Mouse (Mus musculus) myocyte (in vitro differentiated cells): ENCODE results near the gene Scand1. TPM values are rescaled to one million over a fixed set of nuclear protein-coding genes. Genes with fewer than 3 reads are reported as not detected.

Source experiments
- H3K27me3 ChIP-seq: one replicate; pipeline ENCODE4 v1.6.1; 2011; ENCODE audit not compliant: control insufficient read depth, insufficient read depth, insufficient read length
- H3K36me3 ChIP-seq: one replicate; pipeline ENCODE4 v1.6.1; 2011; ENCODE audit not compliant: control insufficient read depth, insufficient read depth
- H3K4me2 ChIP-seq: one replicate; pipeline ENCODE4 v1.6.1; 2011; ENCODE audit warnings: low read depth, control low read depth
- H3K4me3 ChIP-seq: one replicate; pipeline ENCODE4 v1.5.1; 2011; ENCODE audit warnings: mild to moderate bottlenecking, control low read depth, moderate library complexity
- H3K79me2 ChIP-seq: one replicate; pipeline ENCODE4 v1.6.1; 2011; ENCODE audit not compliant: control insufficient read depth, insufficient read depth
- H3ac ChIP-seq: one replicate; pipeline ENCODE4 v1.6.1; 2011; ENCODE audit not compliant: control insufficient read depth, insufficient read length
- CEBPB ChIP-seq: IDR thresholded peaks from 2 replicates; pipeline ENCODE4 v1.6.1; 2011; ENCODE audit warnings: mild to moderate bottlenecking, moderate library complexity; ENCODE audit not compliant: poor library complexity, insufficient read depth, severe bottlenecking
- E2F4 ChIP-seq: IDR thresholded peaks from one replicate; pipeline ENCODE4 v1.6.1; 2011; ENCODE audit warnings: mild to moderate bottlenecking, control low read depth, moderate library complexity; ENCODE audit not compliant: insufficient read depth
- MAX ChIP-seq: IDR thresholded peaks from one replicate; pipeline ENCODE4 v1.6.1; 2011; ENCODE audit warnings: low read depth, mild to moderate bottlenecking, control low read depth
- MYOD1 ChIP-seq, 3 experiments: IDR thresholded peaks; one replicate each; pipeline ENCODE4 v1.6.1; 2011; ENCODE audit warnings: control low read depth in 2 of 3, low read depth in 2 of 3, mild to moderate bottlenecking in 2 of 3, moderate library complexity in 1 of 3; ENCODE audit not compliant: insufficient read length in 2 of 3, control insufficient read depth in 1 of 3
- MYOG ChIP-seq, 3 experiments: IDR thresholded peaks; one replicate each; pipeline ENCODE4 v1.6.1; 2011; ENCODE audit warnings: control low read depth in 2 of 3, low read depth in 2 of 3, mild to moderate bottlenecking in 2 of 3; ENCODE audit not compliant: insufficient read length in 2 of 3, control insufficient read depth in 1 of 3, insufficient read depth in 1 of 3
- POLR2A ChIP-seq: IDR thresholded peaks from one replicate; pipeline ENCODE4 v1.6.1; 2011; ENCODE audit warnings: low read depth, mild to moderate bottlenecking, control low read depth, moderate library complexity; ENCODE audit not compliant: insufficient read length
- POLR2AphosphoS2 ChIP-seq: IDR thresholded peaks from one replicate; pipeline ENCODE4 v1.6.1; 2011; ENCODE audit warnings: low read depth, control low read depth; ENCODE audit not compliant: insufficient read length
- REST ChIP-seq: IDR thresholded peaks from one replicate; pipeline ENCODE4 v1.6.1; 2011; ENCODE audit warnings: mild to moderate bottlenecking, control low read depth, moderate library complexity; ENCODE audit not compliant: insufficient read depth, insufficient read length
- SRF ChIP-seq: IDR thresholded peaks from one replicate; pipeline ENCODE4 v1.6.1; 2011; ENCODE audit warnings: low read depth; ENCODE audit not compliant: control insufficient read depth, insufficient read length
- TCF12 ChIP-seq: IDR thresholded peaks from one replicate; pipeline ENCODE4 v1.6.1; 2011; ENCODE audit warnings: mild to moderate bottlenecking, control low read depth; ENCODE audit not compliant: poor library complexity, insufficient read depth, severe bottlenecking
- TCF3 ChIP-seq: IDR thresholded peaks from one replicate; pipeline ENCODE4 v1.6.1; 2011; ENCODE audit warnings: low read depth, control low read depth; ENCODE audit not compliant: insufficient read length
- USF1 ChIP-seq: IDR thresholded peaks from one replicate; pipeline ENCODE4 v1.6.1; 2011; ENCODE audit warnings: low read depth, mild to moderate bottlenecking, control low read depth, moderate library complexity
- polyA plus RNA-seq: library from polyadenylated mRNA; unstranded; fragments of >200 nt; fragmentation: generic; extraction: Trizol; gene quantifications from one replicate; pipeline ENCODE4 v1.2.1, GENCODE M21; 2012; ENCODE audit warnings: missing spikeins

Gene Scand1
- polyA plus RNA-seq, 1 experiment: 167 TPM

DNA sequence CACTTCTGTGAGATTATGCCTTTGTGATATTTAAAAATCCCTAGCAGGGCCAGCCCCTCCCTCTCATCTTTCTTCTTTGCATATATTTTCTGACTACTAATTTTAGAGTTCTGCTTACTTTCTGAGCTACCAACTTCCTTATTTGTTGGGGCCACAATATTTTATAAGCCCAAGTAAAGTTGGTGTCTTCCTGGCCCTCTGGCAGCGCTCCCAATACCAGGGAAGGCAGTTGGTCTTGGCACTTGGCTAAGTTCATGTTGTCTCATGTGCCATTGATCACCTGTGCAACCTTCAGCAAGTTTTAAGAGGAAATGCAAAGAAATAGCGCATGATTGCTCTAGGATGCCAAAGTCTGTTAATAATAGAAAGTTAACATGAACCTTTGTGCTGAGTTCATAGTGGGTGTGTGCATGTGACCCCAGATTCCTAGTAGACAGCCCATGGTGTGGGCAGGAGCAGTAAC, 16.9 kb downstream of the Scand1 start:
- no peaks in the 10 kb centered on the region for H3K27me3 ChIP-seq
- TF ChIP-seq POLR2A (no peak), MAX (no peak), E2F4 (no peak), TCF12 (no peak), USF1 (no peak), POLR2AphosphoS2 (no peak), MYOG (IDR thresholded peaks at IDR 0.05; ENCODE audit: control insufficient read depth in 1 of 3, insufficient read depth in 1 of 3, insufficient read length in 2 of 3, low read depth in 2 of 3) (no peak), CEBPB (no peak), TCF3 (no peak), SRF (no peak), REST (no peak), MYOD1 (IDR thresholded peaks at IDR 0.05; ENCODE audit: control insufficient read depth in 1 of 3, insufficient read length in 2 of 3, low read depth in 2 of 3) (no peak)
- no peak overlapping the region for H3K4me3 ChIP-seq
- no peak overlapping the region for H3K4me2 ChIP-seq
- peaks cover 14% of the 10 kb centered on the region for H3K36me3 ChIP-seq
- no peaks in the 10 kb centered on the region for H3K79me2 ChIP-seq
- H3ac ChIP-seq: no peak overlapping the region

DNA sequence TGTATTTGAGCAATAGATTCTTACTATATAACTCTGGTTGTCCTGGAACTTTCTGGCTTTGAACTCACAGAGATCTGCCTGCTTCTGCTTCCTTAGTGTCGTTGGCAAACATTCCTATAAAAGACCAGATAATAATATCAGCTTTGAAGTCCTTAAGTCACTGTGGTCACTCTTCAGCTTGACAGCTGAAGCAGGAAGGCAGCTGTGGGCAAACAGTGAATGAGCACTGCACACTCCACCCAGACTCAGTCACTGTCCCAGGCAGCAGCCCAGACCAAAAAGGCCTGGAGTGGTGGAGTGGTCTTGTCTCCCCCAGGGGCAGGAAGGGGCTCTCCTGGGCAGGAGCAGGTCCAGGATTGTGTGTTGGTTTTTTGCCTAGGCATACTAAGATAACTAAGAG, 20.5 kb downstream of the Scand1 start:
- H3K27me3 ChIP-seq: no peaks in the 10 kb centered on the region
- H3K36me3 ChIP-seq: peaks cover 9% of the 10 kb centered on the region
- no peaks in the 10 kb centered on the region for H3K79me2 ChIP-seq
- H3K4me2 ChIP-seq: no peak overlapping the region
- no peak overlapping the region for H3ac ChIP-seq
- no peak overlapping the region for H3K4me3 ChIP-seq
- TF ChIP-seq MYOD1 (IDR thresholded peaks at IDR 0.05; ENCODE audit: control insufficient read depth in 1 of 3, insufficient read length in 2 of 3, low read depth in 2 of 3) (peak; percentile 82 to 88 (median 87)), CEBPB (no peak), MYOG (IDR thresholded peaks at IDR 0.05; ENCODE audit: control insufficient read depth in 1 of 3, insufficient read depth in 1 of 3, insufficient read length in 2 of 3, low read depth in 2 of 3) (peak in 1 of 3 experiments; percentile 57), TCF3 (peak; percentile 20), E2F4 (no peak)

- Histone ChIP-seq H3K36me3 (peaks cover 10% of the 10 kb centered on the region), H3K27me3 (no peaks in the 10 kb centered on the region)
Observed at GRCm38 (mm10) chr2:156289552-156290160, 22.8 kb downstream of the Scand1 start.

GRCm38 (mm10) chr2:156288222-156288621, 24.3 kb downstream of the Scand1 start:
- no peaks in the 10 kb centered on the region for H3K27me3 ChIP-seq
- no peaks in the 10 kb centered on the region for H3K79me2 ChIP-seq
- TF ChIP-seq USF1: no peak
- TF ChIP-seq TCF12: no peak
- TF ChIP-seq TCF3: no peak
- TF ChIP-seq MAX: no peak
- no peak for TF ChIP-seq MYOG (IDR thresholded peaks at IDR 0.05; ENCODE audit: control insufficient read depth in 1 of 3, insufficient read depth in 1 of 3, insufficient read length in 2 of 3, low read depth in 2 of 3)
- no peak for TF ChIP-seq POLR2AphosphoS2
- TF ChIP-seq CEBPB: no peak
- H3K4me2 ChIP-seq: no peak overlapping the region
- peaks cover 11% of the 10 kb centered on the region for H3K36me3 ChIP-seq
- H3ac ChIP-seq: no peak overlapping the region
- no peak overlapping the region for H3K4me3 ChIP-seq

More at GRCm38 (mm10) chr2:156289552-156290160, 22.8 kb downstream of the Scand1 start:
- Histone ChIP-seq H3K79me2 (no peaks in the 10 kb centered on the region), H3K4me2 (no peak overlapping the region), H3K4me3 (no peak overlapping the region), H3ac (no peak overlapping the region)
- TF ChIP-seq CEBPB (no peak), SRF (no peak), MAX (no peak), POLR2A (no peak), TCF12 (no peak), TCF3 (no peak), MYOG (IDR thresholded peaks at IDR 0.05; ENCODE audit: control insufficient read depth in 1 of 3, insufficient read depth in 1 of 3, insufficient read length in 2 of 3, low read depth in 2 of 3) (no peak), REST (no peak), E2F4 (no peak), MYOD1 (IDR thresholded peaks at IDR 0.05; ENCODE audit: control insufficient read depth in 1 of 3, insufficient read length in 2 of 3, low read depth in 2 of 3) (no peak), POLR2AphosphoS2 (no peak)

DNA sequence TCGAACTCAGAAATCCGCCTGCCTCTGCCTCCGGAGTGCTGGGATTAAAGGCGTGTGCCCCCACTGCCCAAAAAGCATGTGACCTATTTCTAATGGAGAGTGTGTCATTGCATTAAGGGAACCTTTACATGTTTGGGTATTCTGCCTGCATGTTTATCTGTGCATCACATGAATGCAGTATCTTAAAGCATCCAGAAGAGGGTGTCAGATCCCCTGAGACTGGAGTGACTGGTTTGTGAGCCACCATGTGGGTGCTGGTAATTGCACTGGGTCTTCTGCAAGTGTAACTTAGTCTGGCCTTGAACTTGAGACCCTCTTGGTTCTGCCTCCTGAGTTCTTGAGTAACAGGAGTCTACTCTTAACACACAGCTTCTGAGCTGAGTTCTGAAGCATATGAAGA, 25.8 kb downstream of the Scand1 start:
- H3K79me2 ChIP-seq: no peaks in the 10 kb centered on the region
- peaks cover 11% of the 10 kb centered on the region for H3K36me3 ChIP-seq
- no peak overlapping the region for H3ac ChIP-seq
- H3K27me3 ChIP-seq: no peaks in the 10 kb centered on the region
- no peak overlapping the region for H3K4me3 ChIP-seq
- no peak for TF ChIP-seq CEBPB
- TF ChIP-seq TCF12: no peak
- TF ChIP-seq MYOD1 (IDR thresholded peaks at IDR 0.05; ENCODE audit: control insufficient read depth in 1 of 3, insufficient read length in 2 of 3, low read depth in 2 of 3): no peak
- TF ChIP-seq MAX: no peak
- TF ChIP-seq POLR2A: no peak
- TF ChIP-seq E2F4: no peak
- no peak for TF ChIP-seq MYOG (IDR thresholded peaks at IDR 0.05; ENCODE audit: control insufficient read depth in 1 of 3, insufficient read depth in 1 of 3, insufficient read length in 2 of 3, low read depth in 2 of 3)
- TF ChIP-seq TCF3: no peak
- no peak for TF ChIP-seq USF1
- no peak for TF ChIP-seq SRF
- no peak for TF ChIP-seq REST
- no peak for TF ChIP-seq POLR2AphosphoS2
- H3K4me2 ChIP-seq: no peak overlapping the region
